Mouse (Mus musculus): Measurements from ENCODE around the gene Lig3. TPM values are rescaled to one million over a fixed set of nuclear protein-coding genes. Genes with fewer than 3 reads are reported as not detected.
A peak's percentile ranks its signal among the peaks of the same experiment; 100 is the strongest.

Lig3 gene
- polyA plus RNA-seq, 1 experiment, result 6.3 TPM

- no peak overlapping the region for H3K4me3 ChIP-seq (ENCODE audit: low read depth, low read length)
- no peaks in the 10 kb centered on the region; the same call in 1 of the 2 replicates for H3K4me1 ChIP-seq (ENCODE audit: control insufficient read depth, insufficient read depth, insufficient read length, low read length)
- no peaks in the 10 kb centered on the region for H3K27me3 ChIP-seq (ENCODE audit: control insufficient read depth, insufficient read depth, low read length)
- H3K36me3 ChIP-seq (ENCODE audit: control insufficient read depth, insufficient read depth, low read length), result peaks cover 21% of the 10 kb centered on the region
- TF ChIP-seq POLR2A (IDR thresholded peaks at IDR 0.05; ENCODE audit: low read depth, low read length) (no peak), CTCF (IDR thresholded peaks at IDR 0.05; ENCODE audit: extremely low read depth, insufficient read length, insufficient replicate concordance, low read depth, low read length) (no peak)
- no peak overlapping the region for H3K27ac ChIP-seq (ENCODE audit: insufficient read depth, low read depth, low read length)
- 87% methylated on average over 11 of the region's 11 CpGs for WGBS
These were observed 2.5 kb downstream of the Lig3 start for GRCm38 (mm10) chr11:82783453-82783852.

GRCm38 (mm10) chr11:82806656-82807055 lies 25.7 kb downstream of the Lig3 start:
- H3K36me3 ChIP-seq (ENCODE audit: control insufficient read depth, insufficient read depth, low read length), result peaks cover 43% of the 10 kb centered on the region

GRCm38 (mm10) chr11:82807370-82807769 lies 26.5 kb downstream of the Lig3 start:
- H3K4me3 ChIP-seq (ENCODE audit: low read depth, low read length), result no peak overlapping the region
- WGBS, result 66% methylated on average over 3 of the region's 3 CpGs
- TF ChIP-seq POLR2A (IDR thresholded peaks at IDR 0.05; ENCODE audit: low read depth, low read length), result no peak
- no peak for TF ChIP-seq CTCF (IDR thresholded peaks at IDR 0.05; ENCODE audit: extremely low read depth, insufficient read length, insufficient replicate concordance, low read depth, low read length)
- H3K36me3 ChIP-seq (ENCODE audit: control insufficient read depth, insufficient read depth, low read length), result peaks cover 44% of the 10 kb centered on the region
- H3K27me3 ChIP-seq (ENCODE audit: control insufficient read depth, insufficient read depth, low read length), result no peaks in the 10 kb centered on the region
- H3K27ac ChIP-seq (ENCODE audit: insufficient read depth, low read depth, low read length), result no peak overlapping the region
- no peaks in the 10 kb centered on the region for H3K4me1 ChIP-seq (ENCODE audit: control insufficient read depth, insufficient read depth, insufficient read length, low read length)

More at GRCm38 (mm10) chr11:82806656-82807055, 25.7 kb downstream of the Lig3 start:
- H3K27ac ChIP-seq (ENCODE audit: insufficient read depth, low read depth, low read length), result no peak overlapping the region
- WGBS, result 72% methylated on average over 3 of the region's 3 CpGs
- no peaks in the 10 kb centered on the region for H3K4me1 ChIP-seq (ENCODE audit: control insufficient read depth, insufficient read depth, insufficient read length, low read length)
- H3K4me3 ChIP-seq (ENCODE audit: low read depth, low read length), result no peak overlapping the region
- H3K27me3 ChIP-seq (ENCODE audit: control insufficient read depth, insufficient read depth, low read length), result no peaks in the 10 kb centered on the region
- TF ChIP-seq CTCF (IDR thresholded peaks at IDR 0.05; ENCODE audit: extremely low read depth, insufficient read length, insufficient replicate concordance, low read depth, low read length), result no peak
- TF ChIP-seq POLR2A (IDR thresholded peaks at IDR 0.05; ENCODE audit: low read depth, low read length), result no peak

GRCm38 (mm10) chr11:82808485-82808884 lies 27.6 kb downstream of the Lig3 start:
- Histone ChIP-seq H3K27ac (ENCODE audit: insufficient read depth, low read depth, low read length) (no peak overlapping the region), H3K4me1 (ENCODE audit: control insufficient read depth, insufficient read depth, insufficient read length, low read length) (no peaks in the 10 kb centered on the region), H3K27me3 (ENCODE audit: control insufficient read depth, insufficient read depth, low read length) (no peaks in the 10 kb centered on the region), H3K4me3 (ENCODE audit: low read depth, low read length) (no peak overlapping the region), H3K36me3 (ENCODE audit: control insufficient read depth, insufficient read depth, low read length) (peaks cover 39% of the 10 kb centered on the region)
- TF ChIP-seq POLR2A (IDR thresholded peaks at IDR 0.05; ENCODE audit: low read depth, low read length) (no peak), CTCF (IDR thresholded peaks at IDR 0.05; ENCODE audit: extremely low read depth, insufficient read length, insufficient replicate concordance, low read depth, low read length) (no peak)
- 85% methylated on average over 5 of the region's 5 CpGs for WGBS

GRCm38 (mm10) chr11:82819350-82819749 lies 38.4 kb downstream of the Lig3 start:
- WGBS, result 61% methylated on average over 4 of the region's 4 CpGs
- Histone ChIP-seq H3K4me1 (ENCODE audit: control insufficient read depth, insufficient read depth, insufficient read length, low read length) (no peaks in the 10 kb centered on the region), H3K36me3 (ENCODE audit: control insufficient read depth, insufficient read depth, low read length) (peaks cover 6% of the 10 kb centered on the region), H3K27me3 (ENCODE audit: control insufficient read depth, insufficient read depth, low read length) (no peaks in the 10 kb centered on the region), H3K4me3 (ENCODE audit: low read depth, low read length) (no peak overlapping the region), H3K27ac (ENCODE audit: insufficient read depth, low read depth, low read length) (no peak overlapping the region)
- TF ChIP-seq POLR2A (IDR thresholded peaks at IDR 0.05; ENCODE audit: low read depth, low read length), result no peak
- TF ChIP-seq CTCF (IDR thresholded peaks at IDR 0.05; ENCODE audit: extremely low read depth, insufficient read length, insufficient replicate concordance, low read depth, low read length), result peak; percentile 59; the same call in 1 of the 2 replicates

- Histone ChIP-seq H3K4me1 (ENCODE audit: control insufficient read depth, insufficient read depth, insufficient read length, low read length) (no peaks in the 10 kb centered on the region), H3K27ac (ENCODE audit: insufficient read depth, low read depth, low read length) (no peak overlapping the region), H3K4me3 (ENCODE audit: low read depth, low read length) (no peak overlapping the region), H3K27me3 (ENCODE audit: control insufficient read depth, insufficient read depth, low read length) (no peaks in the 10 kb centered on the region), H3K36me3 (ENCODE audit: control insufficient read depth, insufficient read depth, low read length) (peaks cover 3% of the 10 kb centered on the region)
- TF ChIP-seq CTCF (IDR thresholded peaks at IDR 0.05; ENCODE audit: extremely low read depth, insufficient read length, insufficient replicate concordance, low read depth, low read length) (no peak), POLR2A (IDR thresholded peaks at IDR 0.05; ENCODE audit: low read depth, low read length) (no peak)
- WGBS, result 78% methylated on average over 13 of the region's 13 CpGs
These were observed 40.0 kb downstream of the Lig3 start for GRCm38 (mm10) chr11:82820788-82821456.

- no peak overlapping the region for H3K27ac ChIP-seq (ENCODE audit: insufficient read depth, low read depth, low read length)
- TF ChIP-seq POLR2A (IDR thresholded peaks at IDR 0.05; ENCODE audit: low read depth, low read length) (no peak), CTCF (IDR thresholded peaks at IDR 0.05; ENCODE audit: extremely low read depth, insufficient read length, insufficient replicate concordance, low read depth, low read length) (no peak)
- no peaks in the 10 kb centered on the region for H3K27me3 ChIP-seq (ENCODE audit: control insufficient read depth, insufficient read depth, low read length)
- H3K4me3 ChIP-seq (ENCODE audit: low read depth, low read length), result no peak overlapping the region
- H3K36me3 ChIP-seq (ENCODE audit: control insufficient read depth, insufficient read depth, low read length), result no peaks in the 10 kb centered on the region; the same call in 1 of the 2 replicates
- H3K4me1 ChIP-seq (ENCODE audit: control insufficient read depth, insufficient read depth, insufficient read length, low read length), result no peaks in the 10 kb centered on the region
These were observed 45.9 kb downstream of the Lig3 start for GRCm38 (mm10) chr11:82826818-82827217.
